Mouse (Mus musculus) G1E-ER4 (cell line): Measurements from ENCODE around the gene Gm8922. TPM values are rescaled to one million over a fixed set of nuclear protein-coding genes. Genes with fewer than 3 reads are reported as not detected.
"Not testable (repeated sequence)": the region's sequence is repeated elsewhere in the genome, so short reads cannot be mapped to it uniquely, and the experiment has no call there.

Source experiments
- GATA1 ChIP-seq: IDR thresholded peaks from one replicate; pipeline ENCODE4 v1.8.0; 2012; ENCODE audit warnings: low read length, inconsistent platforms
- polyA plus RNA-seq: library from polyadenylated mRNA; stranded (reverse); fragments of >175 nt; gene quantifications from 2 replicates; pipeline ENCODE4 v1.2.3, GENCODE M21; 2012

Gene Gm8922
- polyA plus RNA-seq = not detected in 2 replicates

- not testable (repeated sequence) for TF ChIP-seq GATA1
These were observed at the start of gene Gm8922 for GRCm38 (mm10) chr5:11681659-11682058. Gene Gm8922, plus strand, starts transcription at chr5:11681959.

Other genes starting within 250 kb of the Gm8922 start
- gene Gm8906, start 179.3 kb upstream of the Gm8922 start, polyA plus RNA-seq = not detected in 2 replicates
- not detected in 2 replicates for gene Gm6460, start 87.0 kb upstream of the Gm8922 start, polyA plus RNA-seq
- not detected in 2 replicates for gene Gm8926, start 88.6 kb downstream of the Gm8922 start, polyA plus RNA-seq
- not detected in 2 replicates for gene Gm6465, start 163.6 kb downstream of the Gm8922 start, polyA plus RNA-seq
- not detected in 2 replicates for gene 4933402N22Rik, start 236.1 kb downstream of the Gm8922 start, polyA plus RNA-seq